In genomic region chr11:117312028-117312901, GRCm38 (mm10) we compare ENCODE assay signal across 8 mouse cellular contexts.
DNase-seq lines count a peak whose midpoint lies in the region; ATAC-seq and TF ChIP-seq lines count a peak whose summit lies in the region.

No protein-coding gene starts in this region.

- WGBS in liver, adult 2 months = 36% methylated on average over 23 of the region's 23 CpGs
- 53% methylated on average over 23 of the region's 23 CpGs for WGBS in heart, embryonic 16.5 days
- WGBS in midbrain, embryonic 10.5 days = 74% methylated on average over 23 of the region's 23 CpGs

- no peak overlapping the region; the same call in 1 of the 2 replicates for H3K4me2 ChIP-seq in heart, embryonic 16.5 days (ENCODE audit: low read depth, low read length)

- H3K79me2 ChIP-seq in liver, adult 2 months (ENCODE audit: control insufficient read depth, insufficient read depth, low read length) = peaks cover 46% of the 10 kb centered on the region; the same call in 1 of the 2 replicates

- H3K9ac ChIP-seq in liver, adult 2 months (ENCODE audit: low read depth, low read length) = no peak overlapping the region
- no peak overlapping the region for H3K9ac ChIP-seq in heart, embryonic 16.5 days (ENCODE audit: low read length)

- no peaks in the 10 kb centered on the region for H3K27me3 ChIP-seq in liver, adult 2 months (ENCODE audit: control insufficient read depth, insufficient read depth, low read length)
- no peaks in the 10 kb centered on the region for H3K27me3 ChIP-seq in heart, embryonic 16.5 days (ENCODE audit: control insufficient read depth, insufficient read depth, low read length)
- H3K27me3 ChIP-seq in midbrain, embryonic 10.5 days (ENCODE audit: low read depth, poor library complexity, severe bottlenecking) = no peaks in the 10 kb centered on the region

- H3K9me3 ChIP-seq in heart, embryonic 16.5 days (replicated peaks; ENCODE audit: control insufficient read depth, low read length) = no peaks in the 10 kb centered on the region
- H3K9me3 ChIP-seq in midbrain, embryonic 10.5 days (replicated peaks) = no peaks in the 10 kb centered on the region

- no peak for TF ChIP-seq POLR2A in liver, adult 2 months (IDR thresholded peaks at IDR 0.05; ENCODE audit: extremely low read depth, insufficient read depth, low read length)
- no peak for TF ChIP-seq POLR2A in embryonic fibroblast, embryonic 13.5 days (IDR thresholded peaks at IDR 0.05; ENCODE audit: low read depth, low read length)

- no peak for TF ChIP-seq CTCF in liver, adult 2 months (IDR thresholded peaks at IDR 0.05; ENCODE audit: low read depth, low read length)
- no peak for TF ChIP-seq CTCF in embryonic fibroblast, embryonic 13.5 days (IDR thresholded peaks at IDR 0.05; ENCODE audit: borderline replicate concordance, insufficient read depth, low read length)

- ATAC-seq in heart, embryonic 16.5 days (replicated peaks; ENCODE audit: extremely low read depth, insufficient read depth, low FRiP score) = peak; percentile 31
- no peak for ATAC-seq in megakaryocyte-erythroid progenitor cell, adult 5-6 weeks (replicated peaks; ENCODE audit: low FRiP score, low TSS enrichment, poor library complexity, severe bottlenecking)

- H3K4me3 ChIP-seq in liver, adult 2 months (ENCODE audit: insufficient read depth, low read depth, low read length) = no peak overlapping the region
- H3K4me3 ChIP-seq in embryonic fibroblast, embryonic 13.5 days (ENCODE audit: insufficient read depth, low read length) = no peak overlapping the region
- no peak overlapping the region for H3K4me3 ChIP-seq in heart, embryonic 16.5 days (ENCODE audit: low read length)
- no peak overlapping the region for H3K4me3 ChIP-seq in midbrain, embryonic 10.5 days

- DNase-seq in liver, adult 2 months (ENCODE audit: extremely low read depth, low read depth, low spot score) = peak; percentile 73
- DNase-seq in liver = no peak
- DNase-seq in kidney, postnatal 10 days = peak; percentile 90
- peak; percentile 26 for DNase-seq in midbrain, embryonic 10.5 days (ENCODE audit: low spot score)
- DNase-seq in left cerebral cortex, adult 8-10 months (ENCODE audit: low spot score in 2 of 2) = no peak

- no peaks in the 10 kb centered on the region for H3K36me3 ChIP-seq in liver, adult 2 months (ENCODE audit: control insufficient read depth, insufficient read depth, low read length)
- H3K36me3 ChIP-seq in heart, embryonic 16.5 days (ENCODE audit: control insufficient read depth, insufficient read depth) = no peaks in the 10 kb centered on the region
- no peaks in the 10 kb centered on the region for H3K36me3 ChIP-seq in midbrain, embryonic 10.5 days

- peak overlapping the region; percentile 53 for H3K27ac ChIP-seq in liver, adult 2 months (replicated peaks; ENCODE audit: insufficient read depth, low read depth, low read length)
- peak overlapping the region; percentile 56 for H3K27ac ChIP-seq in embryonic fibroblast, embryonic 13.5 days (ENCODE audit: insufficient read depth, low read length)
- H3K27ac ChIP-seq in heart, embryonic 16.5 days (ENCODE audit: low read length) = peak overlapping the region; percentile 81
- peak overlapping the region; percentile 67 for H3K27ac ChIP-seq in midbrain, embryonic 10.5 days (replicated peaks)

- H3K4me1 ChIP-seq in liver, adult 2 months (ENCODE audit: control insufficient read depth, insufficient read depth, low read length) = peaks cover 79% of the 10 kb centered on the region
- peaks cover 75% of the 10 kb centered on the region for H3K4me1 ChIP-seq in embryonic fibroblast, embryonic 13.5 days (ENCODE audit: control insufficient read depth, insufficient read depth, low read length)
- H3K4me1 ChIP-seq in heart, embryonic 16.5 days (ENCODE audit: control insufficient read depth, insufficient read depth, low read length) = peaks cover 86% of the 10 kb centered on the region
- peaks cover 97% of the 10 kb centered on the region for H3K4me1 ChIP-seq in midbrain, embryonic 10.5 days

Comparison
In these comparisons a context has a peak if more than half of its experiments do, and no peak if none do; other contexts are left out.
1. DNase-seq: peak in liver, adult 2 months (single experiment), kidney, postnatal 10 days (single experiment) and midbrain, embryonic 10.5 days (single experiment); none in liver (single experiment) and left cerebral cortex, adult 8-10 months (0 of 2).
2. Peak in every context shown above with its lines, with median percentiles within 50 percentile points of each other: H3K27ac ChIP-seq.